Mouse (Mus musculus) ovary, postnatal 36 days (tissue): ENCODE results near the gene Letmd1.
"Not testable (repeated sequence)": the region's sequence is repeated elsewhere in the genome, so short reads cannot be mapped to it uniquely, and the experiment has no call there.

Experiments
- DNase-seq: peaks from one replicate; pipeline ENCODE4 v3.0.0; 2022; ENCODE audit warnings: low spot score, mixed read lengths

Gene Letmd1

DNA sequence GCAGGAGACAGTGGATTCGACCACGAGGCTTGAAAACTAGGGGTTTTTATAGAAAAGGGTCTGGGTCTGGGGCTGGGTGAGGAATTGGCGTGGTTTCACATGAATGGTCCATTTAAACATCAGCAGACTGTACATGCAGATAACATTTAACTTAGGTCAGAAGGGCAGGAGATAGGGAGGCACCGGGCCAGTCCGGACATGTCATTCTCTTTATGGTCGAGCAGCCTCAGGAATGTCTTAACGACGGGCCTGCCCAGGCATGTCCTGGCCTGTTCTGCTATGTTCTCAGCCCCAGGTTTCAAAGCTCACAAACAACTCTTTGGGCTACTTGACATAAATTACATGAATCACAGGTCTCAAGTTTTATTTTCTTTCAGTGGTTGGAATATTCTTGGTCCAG, 30.7 kb downstream of the Letmd1 start:
- not testable (repeated sequence) for DNase-seq

DNA sequence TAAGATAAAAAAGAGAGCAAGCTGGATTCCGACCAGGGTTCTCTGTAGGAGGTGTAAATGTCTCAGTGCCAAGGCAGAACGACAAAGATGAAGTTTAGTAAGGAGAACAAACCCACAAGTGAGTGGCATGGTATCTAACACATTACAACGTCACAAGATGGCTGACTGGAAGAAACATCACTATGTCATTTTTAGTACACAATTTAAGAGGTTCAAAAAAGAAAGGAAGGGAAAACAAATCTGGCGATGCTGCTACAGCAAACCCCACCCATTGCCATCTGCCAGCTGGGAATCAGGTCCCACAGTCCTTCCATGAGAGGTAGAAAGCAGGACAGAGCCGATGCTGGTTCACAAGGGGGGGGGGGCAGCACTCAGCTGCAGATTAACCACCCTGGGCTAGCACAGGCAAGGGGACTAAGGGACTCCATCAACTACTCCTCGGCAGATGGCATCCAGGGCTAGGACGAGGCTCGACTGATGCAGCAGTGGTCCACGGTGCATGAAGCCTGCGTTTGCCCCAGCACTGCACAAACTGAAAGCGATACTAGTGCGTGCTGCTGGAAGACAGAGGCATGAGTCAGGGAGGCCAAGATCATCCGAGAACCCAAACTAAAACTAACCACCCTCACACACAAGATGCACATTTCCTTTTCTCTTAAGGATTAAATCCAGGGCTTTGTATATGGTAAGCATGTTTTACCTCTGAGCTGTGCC, 39.8 kb downstream of the Letmd1 start:
- DNase-seq = no peak

DNA sequence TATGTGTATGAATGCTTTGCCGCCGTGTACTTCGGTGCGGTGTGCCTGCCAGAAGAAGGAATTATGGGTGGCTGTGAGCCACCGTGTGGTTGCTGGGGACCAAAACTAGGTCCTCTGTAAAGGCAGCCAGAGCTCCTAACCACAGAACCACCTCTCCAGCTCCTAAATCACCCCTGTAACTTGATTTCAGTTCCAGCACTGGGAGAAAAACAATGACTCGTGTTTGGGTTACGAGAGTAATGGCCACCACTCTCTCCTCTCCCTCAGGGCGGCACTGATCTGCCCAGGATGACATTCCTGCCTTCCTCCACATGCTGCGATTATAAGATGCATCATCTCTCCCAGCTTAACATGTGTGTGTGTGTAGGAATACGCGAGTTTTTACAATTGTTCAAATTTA, 41.2 kb downstream of the Letmd1 start:
- no peak for DNase-seq

GRCm38 (mm10) chr15:100513387-100513786, 44.6 kb downstream of the Letmd1 start:
- no peak for DNase-seq

GRCm38 (mm10) chr15:100515121-100515520, 46.3 kb downstream of the Letmd1 start:
- DNase-seq = no peak

DNA sequence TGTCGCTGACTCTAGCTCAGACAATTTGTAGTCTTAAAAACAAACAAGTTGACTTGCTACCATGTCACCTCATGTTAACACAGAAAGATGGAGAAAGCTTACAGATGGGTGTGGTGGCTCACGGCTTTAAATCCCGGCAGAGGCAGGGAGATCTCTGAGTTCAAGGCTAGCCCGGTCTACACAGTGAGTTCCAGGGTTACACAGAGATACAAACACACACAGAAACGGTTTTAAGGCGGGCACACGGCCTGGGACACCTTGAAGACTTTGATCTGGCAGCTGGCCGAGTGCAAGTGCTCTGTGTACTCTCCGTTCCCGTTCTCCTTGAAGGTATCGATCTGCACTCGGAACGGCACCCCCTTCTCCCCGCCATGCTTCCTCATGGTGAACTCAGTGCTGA, 51.5 kb downstream of the Letmd1 start:
- no peak for DNase-seq

DNA sequence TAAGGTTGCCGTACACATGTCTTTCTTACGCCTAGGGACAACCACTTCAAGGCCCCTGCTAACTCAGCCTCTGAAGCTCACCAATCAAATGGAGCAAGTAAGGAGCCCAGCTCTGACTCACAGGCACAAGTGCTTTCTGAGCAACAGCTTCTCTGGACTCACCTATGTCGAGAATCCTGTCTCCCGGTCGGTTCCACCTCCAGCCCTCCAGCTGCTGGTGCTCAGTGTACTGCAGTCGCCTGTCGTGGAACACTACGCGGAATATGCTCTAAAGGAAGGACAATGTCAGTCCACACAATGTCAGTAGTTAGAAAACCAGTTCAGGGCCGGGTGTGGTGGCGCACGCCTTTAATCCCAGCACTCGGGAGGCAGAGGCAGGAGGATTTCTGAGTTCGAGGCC, 56.6 kb downstream of the Letmd1 start:
- DNase-seq = no peak

DNA sequence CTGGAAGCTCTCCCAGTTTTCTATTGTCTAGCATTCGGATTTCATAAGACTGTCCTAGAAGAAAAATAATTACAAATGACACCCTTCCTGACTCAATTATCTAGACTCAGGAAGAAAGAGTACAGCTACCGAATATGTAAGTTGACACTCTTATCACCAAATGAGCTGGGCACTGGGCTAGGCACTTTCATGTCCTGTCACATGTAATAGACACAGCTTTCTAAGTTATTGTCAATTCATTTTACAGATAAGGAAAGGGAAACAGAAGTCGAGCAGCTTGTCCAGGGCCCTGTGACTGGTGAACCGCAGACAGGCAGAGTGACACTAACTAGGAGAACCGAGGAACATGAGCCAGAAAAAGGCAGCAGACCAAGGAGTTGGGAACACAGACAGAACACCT, 59.1 kb downstream of the Letmd1 start:
- DNase-seq = no peak
